Mouse (Mus musculus): Measurements from ENCODE around the gene Ly6g.
"Not testable (repeated sequence)": the region's sequence is repeated elsewhere in the genome, so short reads cannot be mapped to it uniquely, and the experiment has no call there.

- not testable (repeated sequence) for TF ChIP-seq POLR2A, CTCF (IDR thresholded peaks at IDR 0.05; ENCODE audit: insufficient read depth, low read depth, low read length)
Measured at GRCm38 (mm10) chr15:75132346-75132745, 22.7 kb upstream of the Ly6g start.

All from olfactory bulb, adult 2 months (tissue).